Mouse (Mus musculus) liver, embryonic 14.5 days (tissue): ENCODE measurements at regions not wholly inside any gene's neighbourhood (a gene's known extent, or its start where the extent isn't known, plus 50 kb on each side); places are given as distances from the start of the nearest gene placed in this dataset.

Experiments used
- ATAC-seq: fragments of 200-750 bp; cut with Nextera tagmentation; 2 replicates; pipeline ENCODE4 v1.8.0; 2017; ENCODE audit warnings: moderate number of reproducible peaks, mild to moderate bottlenecking, moderate library complexity; ENCODE audit not compliant: insufficient read depth
- DNase-seq, 3 experiments: peaks; one replicate each; pipeline ENCODE4 v3.0.0-alpha.2; 2012 to 2013; ENCODE audit warnings: low read depth in 3 of 3, low spot score in 3 of 3
- H3K27ac ChIP-seq: fragments of 300-500 bp; sonication (generic); 2 replicates; pipeline ENCODE4 v1.5.1; 2014; ENCODE audit warnings: moderate library complexity, mild to moderate bottlenecking, control low read depth, inconsistent platforms
- H3K27me3 ChIP-seq: fragments of 300-500 bp; sonication (generic); 2 replicates; pipeline ENCODE4 v1.6.1; 2014; ENCODE audit warnings: mild to moderate bottlenecking, low read length, moderate library complexity; ENCODE audit not compliant: control insufficient read depth, insufficient read depth
- H3K36me3 ChIP-seq: fragments of 300-500 bp; sonication (generic); replicated peaks from 2 replicates; pipeline ENCODE4 v1.6.1; 2014; ENCODE audit warnings: low read depth; ENCODE audit not compliant: control insufficient read depth, insufficient read depth
- H3K4me1 ChIP-seq, 2 experiments: fragments of 200-500 bp in 1 of 2; fragments of 300-500 bp in 1 of 2; sonication (generic) in 1 of 2; replicated peaks; 2 replicates each; pipeline ENCODE4 v1.6.1; 2012 to 2014; ENCODE audit warnings: antibody characterized with exemption in 1 of 2, inconsistent platforms in 1 of 2, low read length in 1 of 2; ENCODE audit not compliant: control insufficient read depth in 2 of 2, insufficient read depth in 2 of 2
- H3K4me2 ChIP-seq: fragments of 300-500 bp; sonication (generic); 2 replicates; pipeline ENCODE4 v1.6.1; 2014; ENCODE audit warnings: low read depth, mild to moderate bottlenecking, control low read depth, moderate library complexity
- H3K4me3 ChIP-seq, 2 experiments: fragments of 200-500 bp in 1 of 2; fragments of 300-500 bp in 1 of 2; sonication (generic) in 1 of 2; 2 replicates each; pipeline ENCODE4 v1.5.1; 2012 to 2014; ENCODE audit warnings: low read depth in 2 of 2, low read length in 2 of 2, mild to moderate bottlenecking in 2 of 2, control low read depth in 1 of 2, inconsistent platforms in 1 of 2, moderate library complexity in 1 of 2; ENCODE audit not compliant: insufficient read depth in 1 of 2
- H3K9ac ChIP-seq: fragments of 300-500 bp; sonication (generic); replicated peaks from 2 replicates; pipeline ENCODE4 v1.6.1; 2014; ENCODE audit warnings: mild to moderate bottlenecking, control low read depth, moderate library complexity
- H3K9me3 ChIP-seq: fragments of 300-500 bp; sonication (generic); 2 replicates; pipeline ENCODE4 v1.6.1; 2016; ENCODE audit warnings: low read length, mixed read lengths; ENCODE audit not compliant: control insufficient read depth
- CTCF ChIP-seq: IDR thresholded peaks from 2 replicates; pipeline ENCODE4 v1.5.1; 2016; ENCODE audit warnings: antibody characterized with exemption, low read depth, control low read depth
- EP300 ChIP-seq: IDR thresholded peaks from 2 replicates; pipeline ENCODE4 v1.6.1; 2016; ENCODE audit warnings: antibody characterized with exemption, low read depth
- WGBS: fragments of 180-500 bp; shearing (Covaris S2); extraction: QIAGEN DNeasy Blood & Tissue Kit; methylation state at CpG from one replicate; pipeline ENCODE4 v1.1.7; 2014; ENCODE audit not compliant: insufficient replicate concordance; 5-methylcytosine and 5-hydroxymethylcytosine counted together

GRCm38 (mm10) chr4:124276741-124277455 is 333.7 kb downstream of the 3100002H09Rik start:
- peak overlapping the region; percentile 0 to 21; a peak in 3 of 4 replicates for H3K4me3 ChIP-seq
- peak overlapping the region; percentile 37 for H3K4me2 ChIP-seq
- no peak overlapping the region for H3K9ac ChIP-seq
- peaks cover 20% of the 10 kb centered on the region for H3K27me3 ChIP-seq
- no peaks in the 10 kb centered on the region for H3K36me3 ChIP-seq
- DNase-seq (no peak), ATAC-seq (no peak)
- WGBS, result 8% methylated on average over 21 of the region's 21 CpGs
- H3K9me3 ChIP-seq, result no peaks in the 10 kb centered on the region
- TF ChIP-seq CTCF (no peak), EP300 (no peak)
- H3K27ac ChIP-seq, result no peak overlapping the region
- no peaks in the 10 kb centered on the region for H3K4me1 ChIP-seq

GRCm38 (mm10) chr4:124272002-124272401 is 338.6 kb downstream of the 3100002H09Rik start:
- Histone ChIP-seq H3K9ac (no peak overlapping the region), H3K36me3 (no peaks in the 10 kb centered on the region), H3K4me2 (no peak overlapping the region), H3K27me3 (peaks cover 4% of the 10 kb centered on the region), H3K4me1 (no peaks in the 10 kb centered on the region), H3K27ac (no peak overlapping the region), H3K9me3 (no peaks in the 10 kb centered on the region), H3K4me3 (no peak overlapping the region)
- TF ChIP-seq EP300, result no peak
- TF ChIP-seq CTCF, result no peak
- no peak for DNase-seq
- ATAC-seq, result no peak
- 32% methylated on average over 2 of the region's 2 CpGs for WGBS

GRCm38 (mm10) chr4:124268404-124268803 is 342.2 kb downstream of the 3100002H09Rik start:
- Histone ChIP-seq H3K4me3 (no peak overlapping the region), H3K4me2 (no peak overlapping the region), H3K9me3 (no peaks in the 10 kb centered on the region), H3K27me3 (no peaks in the 10 kb centered on the region), H3K36me3 (no peaks in the 10 kb centered on the region), H3K4me1 (no peaks in the 10 kb centered on the region), H3K9ac (no peak overlapping the region), H3K27ac (no peak overlapping the region)
- DNase-seq (no peak), ATAC-seq (no peak)
- 54% methylated on average over 4 of the region's 4 CpGs for WGBS
- no peak for TF ChIP-seq CTCF
- no peak for TF ChIP-seq EP300

- DNase-seq (no peak), ATAC-seq (no peak)
- WGBS, result 48% methylated on average over 4 of the region's 4 CpGs
Measured at GRCm38 (mm10) chr4:124266573-124266972, 344.0 kb downstream of the 3100002H09Rik start.

GRCm38 (mm10) chr4:124265527-124265926 is 345.1 kb downstream of the 3100002H09Rik start:
- H3K9me3 ChIP-seq, result no peaks in the 10 kb centered on the region
- H3K27me3 ChIP-seq, result no peaks in the 10 kb centered on the region
- WGBS, result 61% methylated on average over 15 of the region's 15 CpGs
- H3K9ac ChIP-seq, result no peak overlapping the region
- H3K27ac ChIP-seq, result no peak overlapping the region
- no peaks in the 10 kb centered on the region for H3K36me3 ChIP-seq
- no peak for TF ChIP-seq EP300
- TF ChIP-seq CTCF, result no peak
- H3K4me2 ChIP-seq, result no peak overlapping the region
- no peak overlapping the region for H3K4me3 ChIP-seq
- H3K4me1 ChIP-seq, result no peaks in the 10 kb centered on the region
- ATAC-seq (no peak), DNase-seq (no peak)

More at GRCm38 (mm10) chr4:124266573-124266972, 344.0 kb downstream of the 3100002H09Rik start:
- H3K9ac ChIP-seq, result no peak overlapping the region
- TF ChIP-seq EP300 (no peak), CTCF (no peak)
- no peaks in the 10 kb centered on the region for H3K9me3 ChIP-seq
- no peak overlapping the region for H3K27ac ChIP-seq
- H3K36me3 ChIP-seq, result no peaks in the 10 kb centered on the region
- H3K27me3 ChIP-seq, result no peaks in the 10 kb centered on the region
- no peaks in the 10 kb centered on the region for H3K4me1 ChIP-seq
- H3K4me3 ChIP-seq, result no peak overlapping the region
- no peak overlapping the region for H3K4me2 ChIP-seq
